Comparison of ENCODE assay signal across 11 mouse cellular contexts in the genomic region with DNA sequence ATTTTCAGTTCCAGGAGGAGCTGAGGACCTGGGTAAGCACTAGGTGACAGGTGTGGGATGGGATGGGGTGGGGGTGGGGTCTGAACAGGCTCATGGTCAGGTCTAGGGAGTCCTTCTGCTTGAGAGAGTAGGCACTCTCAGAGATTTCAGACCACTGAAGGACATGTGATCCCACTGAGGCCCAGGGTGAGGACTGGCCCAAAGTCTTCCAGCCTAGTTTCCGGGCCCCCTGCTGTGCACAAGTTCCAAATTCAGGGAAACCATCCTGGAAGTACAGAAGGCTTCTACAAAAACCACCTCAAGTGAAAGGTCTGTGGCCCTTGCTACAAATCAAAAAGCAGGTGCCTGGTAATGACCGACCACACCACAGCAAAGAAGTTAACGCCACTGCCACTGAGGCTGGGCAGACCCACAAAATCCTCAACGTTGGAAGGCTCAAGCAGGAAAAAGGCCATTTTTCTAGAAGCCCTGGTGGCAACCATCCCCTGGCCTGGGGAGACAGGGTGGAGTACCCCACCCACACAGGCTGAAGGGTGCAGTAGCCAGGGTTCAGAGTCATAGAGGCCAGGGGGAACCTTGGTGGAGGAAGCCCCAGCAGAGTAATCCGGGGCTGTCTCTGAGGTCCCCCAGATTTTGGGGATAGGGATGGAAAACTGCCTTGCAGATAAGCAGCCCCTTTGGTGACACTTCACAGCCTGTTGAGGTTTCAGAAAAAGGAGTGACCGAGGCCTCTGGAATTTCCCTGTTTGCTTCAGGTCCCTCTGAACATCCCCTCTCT. TPM values are rescaled to one million over a fixed set of nuclear protein-coding genes. Genes with fewer than 3 reads are reported as not detected.
DNase-seq lines count a peak whose midpoint lies in the region; ATAC-seq lines count a peak whose summit lies in the region.
"Had no signal": no experiment of that assay in that cellular context is flagged by ENCODE, and none has a peak within 500 bp of the region (broad histone marks: within the 10 kb centered on the region; RNA-seq: fewer than 3 reads in every experiment).

No protein-coding gene starts in this region.

- H3K4me1 ChIP-seq in heart, embryonic 13.5 days, result peaks cover 65% of the 10 kb centered on the region
- H3K4me1 ChIP-seq in neural tube, embryonic 13.5 days (replicated peaks), result peaks cover 31% of the 10 kb centered on the region
- peaks cover 29% of the 10 kb centered on the region for H3K4me1 ChIP-seq in limb, embryonic 13.5 days
- peaks cover 43% of the 10 kb centered on the region for H3K4me1 ChIP-seq in stomach, embryonic 15.5 days

- ATAC-seq in heart, embryonic 13.5 days (ENCODE audit: extremely low read depth, insufficient number of reproducible peaks, low FRiP score, low TSS enrichment), result no peak
- no peak for ATAC-seq in neural tube, embryonic 13.5 days (ENCODE audit: low read depth)
- no peak for ATAC-seq in limb, embryonic 13.5 days (ENCODE audit: low FRiP score, low read depth)
- ATAC-seq in stomach, embryonic 15.5 days (ENCODE audit: insufficient read depth, low FRiP score, low read depth), result no peak

- no peak for DNase-seq in heart, postnatal 25 days (ENCODE audit: low spot score)
- DNase-seq in neural tube, embryonic 10.5 days (ENCODE audit: extremely low spot score, low spot score), result no peak
- no peak for DNase-seq in cerebellum, adult 8-10 months
- no peak for DNase-seq in adrenal gland, adult 8-10 months
- DNase-seq: cerebellum, adult 11 months; layer of hippocampus, adult 9-11 months; spleen, adult 18-20 months had no signal

- no peaks in the 10 kb centered on the region for H3K27me3 ChIP-seq in heart, embryonic 13.5 days (replicated peaks)
- peaks cover 12% of the 10 kb centered on the region for H3K27me3 ChIP-seq in neural tube, embryonic 13.5 days
- H3K27me3 ChIP-seq in limb, embryonic 13.5 days, result peaks cover 30% of the 10 kb centered on the region
- H3K27me3 ChIP-seq in stomach, embryonic 15.5 days (replicated peaks), result no peaks in the 10 kb centered on the region

- peak overlapping the region; percentile 99 for H3K27ac ChIP-seq in heart, embryonic 13.5 days (replicated peaks)
- no peak overlapping the region for H3K27ac ChIP-seq in neural tube, embryonic 13.5 days (replicated peaks)
- no peak overlapping the region for H3K27ac ChIP-seq in limb, embryonic 13.5 days
- no peak overlapping the region for H3K27ac ChIP-seq in stomach, embryonic 15.5 days

- peaks cover 28% of the 10 kb centered on the region for H3K36me3 ChIP-seq in heart, embryonic 13.5 days
- H3K36me3 ChIP-seq in neural tube, embryonic 13.5 days, result no peaks in the 10 kb centered on the region
- H3K36me3 ChIP-seq in limb, embryonic 13.5 days, result no peaks in the 10 kb centered on the region
- no peaks in the 10 kb centered on the region for H3K36me3 ChIP-seq in stomach, embryonic 15.5 days

- H3K9ac ChIP-seq in heart, embryonic 13.5 days, result peak overlapping the region; percentile 95
- H3K9ac ChIP-seq in neural tube, embryonic 13.5 days, result no peak overlapping the region
- no peak overlapping the region for H3K9ac ChIP-seq in limb, embryonic 13.5 days
- peak overlapping the region; percentile 65; the same call in 1 of the 2 replicates for H3K9ac ChIP-seq in stomach, embryonic 15.5 days

- intact Hi-C loops in heart, postnatal 25 days (cut with DNase I), result loop anchor here (5.0 kb wide), 1 partner anchor 83 kb away; no protein-coding TSS in a partner anchor

- peak overlapping the region; percentile 74 for H3K4me3 ChIP-seq in heart, embryonic 13.5 days
- no peak overlapping the region for H3K4me3 ChIP-seq in neural tube, embryonic 13.5 days
- no peak overlapping the region for H3K4me3 ChIP-seq in limb, embryonic 13.5 days
- H3K4me3 ChIP-seq in stomach, embryonic 15.5 days (replicated peaks), result peak overlapping the region; percentile 60

- H3K4me2 ChIP-seq in heart, embryonic 13.5 days, result peak overlapping the region; percentile 77
- H3K4me2 ChIP-seq in neural tube, embryonic 13.5 days, result peak overlapping the region; percentile 56
- peak overlapping the region; percentile 74 for H3K4me2 ChIP-seq in limb, embryonic 13.5 days (replicated peaks)
- H3K4me2 ChIP-seq in stomach, embryonic 15.5 days, result peak overlapping the region; percentile 72

- no peaks in the 10 kb centered on the region for H3K9me3 ChIP-seq in heart, embryonic 13.5 days
- H3K9me3 ChIP-seq in neural tube, embryonic 13.5 days, result no peaks in the 10 kb centered on the region
- no peaks in the 10 kb centered on the region for H3K9me3 ChIP-seq in limb, embryonic 13.5 days
- no peaks in the 10 kb centered on the region for H3K9me3 ChIP-seq in stomach, embryonic 15.5 days

- WGBS in heart, embryonic 13.5 days, result 51% methylated on average over 6 of the region's 6 CpGs
- WGBS in neural tube, embryonic 13.5 days, result 88% methylated on average over 6 of the region's 6 CpGs
- WGBS in limb, embryonic 13.5 days, result 83% methylated on average over 6 of the region's 6 CpGs
- 66% methylated on average over 6 of the region's 6 CpGs for WGBS in stomach, embryonic 15.5 days

RNA-seq across cellular contexts. Expression of gene Tgm2, which starts 1.3 kb away (rescaled TPM):
- polyA plus RNA-seq in heart, embryonic 13.5 days (2015; fragmentation: Nextera tagmentation; extraction: Ambion mirVana), result 218 and 237 TPM in 2 replicates
- total RNA-seq in heart, postnatal 25 days (2021), result 100 to 1,000 TPM; 238 to 253 TPM
- polyA plus RNA-seq in neural tube, embryonic 13.5 days (2015; fragmentation: Nextera tagmentation; extraction: Ambion mirVana), result 11.0 and 12.0 TPM in 2 replicates
- polyA plus RNA-seq in limb, embryonic 13.5 days (2015; fragmentation: Nextera tagmentation; extraction: Ambion mirVana), result 6.2 and 7.5 TPM in 2 replicates
- polyA plus RNA-seq in stomach, embryonic 15.5 days (2015; fragmentation: Nextera tagmentation; extraction: Ambion mirVana), result 91.7 and 93.1 TPM in 2 replicates
- total RNA-seq in adrenal gland, adult 8-10 months (2022), result 10 to 100 TPM; 58.1 to 75.3 (median 62.3) TPM

Comparison
In these comparisons a context has a peak if more than half of its experiments do, and no peak if none do; other contexts are left out.
1. H3K4me3 ChIP-seq: peak in heart, embryonic 13.5 days (single experiment) and stomach, embryonic 15.5 days (single experiment); none in neural tube, embryonic 13.5 days (single experiment) and limb, embryonic 13.5 days (single experiment).
2. H3K9ac ChIP-seq: peak in heart, embryonic 13.5 days (single experiment) and stomach, embryonic 15.5 days (single experiment); none in neural tube, embryonic 13.5 days (single experiment) and limb, embryonic 13.5 days (single experiment).
3. Peak in every context shown above with its lines, with median percentiles within 50 percentile points of each other: H3K4me2 ChIP-seq.